ENCODE assay signal across 10 mouse cellular contexts in genomic region chr12:5088639-5089038, GRCm38 (mm10).
DNase-seq lines count a peak whose midpoint lies in the region; ATAC-seq lines count a peak whose summit lies in the region.
"Had no signal": no experiment of that assay in that cellular context is flagged by ENCODE, and none has a peak within 500 bp of the region (broad histone marks: within the 10 kb centered on the region; RNA-seq: fewer than 3 reads in every experiment).

No protein-coding gene starts in this region.

- H3K27me3 ChIP-seq in kidney, embryonic 14.5 days (ENCODE audit: control insufficient read depth, insufficient read depth, low read length), result no peaks in the 10 kb centered on the region
- H3K27me3 ChIP-seq in forebrain, embryonic 10.5 days (ENCODE audit: poor library complexity, severe bottlenecking), result no peaks in the 10 kb centered on the region
- no peaks in the 10 kb centered on the region for H3K27me3 ChIP-seq in hindbrain, embryonic 15.5 days
- no peaks in the 10 kb centered on the region for H3K27me3 ChIP-seq in neural tube, embryonic 13.5 days

- no peak overlapping the region; the same call in 1 of the 2 replicates for H3K27ac ChIP-seq in kidney, embryonic 14.5 days (ENCODE audit: low read depth, low read length)
- H3K27ac ChIP-seq in forebrain, embryonic 10.5 days, result peak overlapping the region; percentile 11; the same call in 1 of the 2 replicates
- peak overlapping the region; percentile 70 for H3K27ac ChIP-seq in hindbrain, embryonic 15.5 days (replicated peaks)
- peak overlapping the region; percentile 88 for H3K27ac ChIP-seq in neural tube, embryonic 13.5 days (replicated peaks)
- H3K27ac ChIP-seq: limb, embryonic 10.5 days had no signal

- no peak overlapping the region for H3K9ac ChIP-seq in kidney, embryonic 14.5 days (ENCODE audit: low read depth, low read length)
- H3K9ac ChIP-seq in hindbrain, embryonic 15.5 days, result no peak overlapping the region
- H3K9ac ChIP-seq in neural tube, embryonic 13.5 days, result no peak overlapping the region

- no peaks in the 10 kb centered on the region for H3K36me3 ChIP-seq in kidney, embryonic 14.5 days (ENCODE audit: control insufficient read depth, insufficient read depth, low read length)
- peaks cover 21% of the 10 kb centered on the region for H3K36me3 ChIP-seq in forebrain, embryonic 10.5 days (replicated peaks)
- peaks cover 36% of the 10 kb centered on the region for H3K36me3 ChIP-seq in hindbrain, embryonic 15.5 days
- H3K36me3 ChIP-seq in neural tube, embryonic 13.5 days, result peaks cover 50% of the 10 kb centered on the region

- no peak for DNase-seq in kidney, adult 9 months
- no peak for DNase-seq in forebrain, embryonic 10.5 days (ENCODE audit: extremely low spot score, low spot score)
- DNase-seq in left cerebral cortex, adult 9 months (ENCODE audit: low spot score in 2 of 2), result no peak
- no peak for DNase-seq in urinary bladder, adult 2 months (ENCODE audit: low spot score)
- no peak for DNase-seq in right cerebral cortex, postnatal 25 days

- peaks cover 6% of the 10 kb centered on the region; the same call in 1 of the 2 replicates for H3K4me1 ChIP-seq in kidney, embryonic 14.5 days (ENCODE audit: control insufficient read depth, insufficient read depth, low read length)
- H3K4me1 ChIP-seq in forebrain, embryonic 10.5 days, result peaks cover 9% of the 10 kb centered on the region; the same call in 1 of the 2 replicates
- peaks cover 27% of the 10 kb centered on the region for H3K4me1 ChIP-seq in hindbrain, embryonic 15.5 days (replicated peaks)
- H3K4me1 ChIP-seq in neural tube, embryonic 13.5 days (replicated peaks), result peaks cover 32% of the 10 kb centered on the region
- H3K4me1 ChIP-seq: limb, embryonic 10.5 days had no signal

- no peak overlapping the region for H3K4me2 ChIP-seq in kidney, embryonic 14.5 days (replicated peaks; ENCODE audit: low read depth, low read length)
- no peak overlapping the region for H3K4me2 ChIP-seq in hindbrain, embryonic 15.5 days
- H3K4me2 ChIP-seq in neural tube, embryonic 13.5 days, result no peak overlapping the region

- no peaks in the 10 kb centered on the region for H3K9me3 ChIP-seq in kidney, embryonic 14.5 days (ENCODE audit: control insufficient read depth, low read length)
- H3K9me3 ChIP-seq in forebrain, embryonic 10.5 days, result no peaks in the 10 kb centered on the region
- H3K9me3 ChIP-seq in hindbrain, embryonic 15.5 days, result no peaks in the 10 kb centered on the region
- no peaks in the 10 kb centered on the region for H3K9me3 ChIP-seq in neural tube, embryonic 13.5 days
- H3K9me3 ChIP-seq: limb, embryonic 10.5 days had no signal

- WGBS in kidney, embryonic 14.5 days, result 52% methylated on average over 1 of the region's 1 CpGs
- 62% methylated on average over 1 of the region's 1 CpGs for WGBS in forebrain, embryonic 10.5 days
- 11% methylated on average over 1 of the region's 1 CpGs for WGBS in hindbrain, embryonic 15.5 days
- WGBS in neural tube, embryonic 13.5 days, result 21% methylated on average over 1 of the region's 1 CpGs

- ATAC-seq in kidney, embryonic 14.5 days (ENCODE audit: low FRiP score, low TSS enrichment), result peak; percentile 39; the same call in 1 of the 2 replicates
- 0 out of 2 replicates have a peak, but pooled peaks have one; percentile 24 for ATAC-seq in hindbrain, embryonic 15.5 days (ENCODE audit: low FRiP score, low read depth)
- ATAC-seq in neural tube, embryonic 13.5 days (ENCODE audit: low read depth), result peak; percentile 36; the same call in 1 of the 2 replicates

- no peak overlapping the region for H3K4me3 ChIP-seq in kidney, embryonic 14.5 days (ENCODE audit: low read length)
- no peak overlapping the region for H3K4me3 ChIP-seq in forebrain, embryonic 10.5 days
- no peak overlapping the region for H3K4me3 ChIP-seq in hindbrain, embryonic 15.5 days
- no peak overlapping the region for H3K4me3 ChIP-seq in neural tube, embryonic 13.5 days
- H3K4me3 ChIP-seq: erythroblast, embryonic 14.5 days; limb, embryonic 10.5 days had no signal
